Mouse (Mus musculus) heart, embryonic 12.5 days (tissue): ENCODE data around the gene Kcng3. TPM values are rescaled to one million over a fixed set of nuclear protein-coding genes. Genes with fewer than 3 reads are reported as not detected.

ENCODE experiments used
- ATAC-seq: fragments of 200-750 bp; cut with Nextera tagmentation; 2 replicates; pipeline ENCODE4 v1.8.0; 2017; ENCODE audit warnings: moderate TSS enrichment, moderate library complexity; ENCODE audit not compliant: insufficient number of reproducible peaks, low FRiP score
- H3K27ac ChIP-seq: fragments of 300-500 bp; sonication (generic); 2 replicates; pipeline ENCODE4 v1.5.1; 2016; ENCODE audit warnings: mild to moderate bottlenecking, moderate library complexity; ENCODE audit not compliant: poor library complexity, severe bottlenecking
- H3K27me3 ChIP-seq: fragments of 300-500 bp; sonication (generic); replicated peaks from 2 replicates; pipeline ENCODE4 v1.6.1; 2016; ENCODE audit warnings: mild to moderate bottlenecking, moderate library complexity
- H3K36me3 ChIP-seq: fragments of 300-500 bp; sonication (generic); 2 replicates; pipeline ENCODE4 v1.6.1; 2016; ENCODE audit warnings: mild to moderate bottlenecking, moderate library complexity
- H3K4me1 ChIP-seq: fragments of 300-500 bp; sonication (generic); replicated peaks from 2 replicates; pipeline ENCODE4 v1.6.1; 2016; ENCODE audit warnings: mild to moderate bottlenecking
- H3K4me2 ChIP-seq: fragments of 300-500 bp; sonication (generic); 2 replicates; pipeline ENCODE4 v1.6.1; 2016; ENCODE audit warnings: mild to moderate bottlenecking, moderate library complexity
- H3K4me3 ChIP-seq: fragments of 300-500 bp; sonication (generic); 2 replicates; pipeline ENCODE4 v1.5.1; 2016; ENCODE audit warnings: mild to moderate bottlenecking
- H3K9ac ChIP-seq: fragments of 300-500 bp; sonication (generic); 2 replicates; pipeline ENCODE4 v1.6.1; 2016; ENCODE audit warnings: mild to moderate bottlenecking, moderate library complexity
- H3K9me3 ChIP-seq: fragments of 300-500 bp; sonication (generic); replicated peaks from 2 replicates; pipeline ENCODE4 v1.6.1; 2016; ENCODE audit warnings: mild to moderate bottlenecking, moderate library complexity
- WGBS: fragments of 180-500 bp; shearing (Covaris S2); methylation state at CpG from one replicate; pipeline ENCODE4 v1.1.7; 2016; 5-methylcytosine and 5-hydroxymethylcytosine counted together
- polyA plus RNA-seq: library from polyadenylated mRNA; unstranded; fragments of >200 nt; fragmentation: Nextera tagmentation; extraction: Ambion mirVana; gene quantifications from 2 replicates; pipeline ENCODE4 v1.2.1, GENCODE M21; 2016

Kcng3 gene
- polyA plus RNA-seq: not detected in 2 replicates

DNA sequence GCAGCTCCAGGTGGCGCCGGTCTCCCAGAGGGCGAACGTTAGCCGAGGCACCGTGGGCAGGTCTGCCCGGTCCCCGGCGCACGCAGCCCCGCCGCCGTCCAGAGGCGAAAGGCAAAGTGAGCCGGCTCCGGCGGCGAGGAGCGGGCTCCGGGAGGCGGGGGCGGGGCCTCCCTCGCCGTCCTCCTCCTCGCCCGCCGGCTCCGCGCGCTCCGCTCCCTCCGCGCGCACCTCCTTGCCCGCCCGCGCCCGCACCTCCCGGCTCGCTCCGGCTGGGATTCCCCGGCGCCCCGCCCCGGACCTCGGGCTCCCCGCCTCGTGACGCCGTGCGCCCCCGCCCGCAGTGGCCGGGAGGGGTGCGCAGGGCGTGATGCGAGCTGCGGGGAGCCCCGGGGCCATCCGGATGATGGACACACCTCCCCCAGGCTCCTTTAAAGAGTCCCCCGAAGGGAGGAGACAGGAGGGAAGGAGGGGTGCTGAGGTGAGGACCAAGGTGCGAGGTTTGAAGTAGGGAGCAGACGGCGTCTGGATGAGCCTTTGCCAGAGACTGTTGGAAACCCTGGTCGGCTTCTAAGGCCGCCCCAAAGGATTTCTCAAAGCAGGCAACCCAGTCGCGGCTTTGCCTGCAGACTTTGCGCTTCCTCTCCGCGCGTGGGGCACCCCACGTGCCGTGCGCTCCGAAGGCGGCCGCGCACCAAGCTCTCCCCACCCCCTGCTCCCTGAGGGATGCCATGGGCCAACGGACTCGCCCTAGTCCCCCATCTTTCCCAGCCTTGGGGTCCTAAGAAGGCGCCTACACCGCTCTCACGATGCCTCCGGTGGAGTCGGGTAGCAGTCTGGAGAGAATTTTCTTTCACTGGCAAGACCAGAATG lies at the start of gene Kcng3:
TSS of gene Kcng3 (minus strand) at position 113 of the 870 bp plus-strand sequence.
- Histone ChIP-seq H3K27ac (no peak within 1 kb of the TSS), H3K36me3 (no peaks in the 10 kb centered on the region), H3K4me2 (peak within 1 kb of the TSS; percentile 96), H3K9ac (peak within 1 kb of the TSS; percentile 63), H3K27me3 (peaks cover 65% of the 10 kb centered on the region), H3K4me1 (peaks cover 31% of the 10 kb centered on the region), H3K9me3 (no peaks in the 10 kb centered on the region), H3K4me3 (peak within 1 kb of the TSS; percentile 65)
- peak; percentile 66 for ATAC-seq
- 2% methylated on average over 69 of the region's 86 CpGs for WGBS

DNA sequence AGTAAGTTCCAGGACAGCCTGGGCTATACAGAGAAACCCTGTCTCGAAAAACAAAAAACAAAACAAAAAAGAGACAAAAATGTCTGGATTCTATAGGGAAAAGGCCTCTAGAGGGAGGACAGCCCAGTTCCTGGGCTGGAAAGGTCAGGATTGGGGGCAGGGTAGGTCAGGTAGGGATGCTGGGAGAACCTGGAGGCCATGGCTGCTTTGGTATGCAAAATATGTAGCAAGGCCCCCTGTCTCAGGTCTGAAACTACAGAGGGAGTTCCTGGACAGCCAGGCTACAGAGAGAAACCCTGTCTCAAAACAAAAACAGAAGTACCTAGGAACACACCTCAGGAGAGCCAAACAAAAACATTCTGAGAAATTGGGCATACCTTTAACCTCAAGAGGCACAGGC lies 45.7 kb upstream of the Kcng3 start:
- Histone ChIP-seq H3K4me3 (no peak overlapping the region), H3K9me3 (no peaks in the 10 kb centered on the region), H3K4me2 (no peak overlapping the region), H3K27me3 (no peaks in the 10 kb centered on the region), H3K9ac (no peak overlapping the region), H3K27ac (no peak overlapping the region), H3K4me1 (no peaks in the 10 kb centered on the region), H3K36me3 (no peaks in the 10 kb centered on the region)
- 62% methylated on average over 1 of the region's 1 CpGs for WGBS
- ATAC-seq: no peak

DNA sequence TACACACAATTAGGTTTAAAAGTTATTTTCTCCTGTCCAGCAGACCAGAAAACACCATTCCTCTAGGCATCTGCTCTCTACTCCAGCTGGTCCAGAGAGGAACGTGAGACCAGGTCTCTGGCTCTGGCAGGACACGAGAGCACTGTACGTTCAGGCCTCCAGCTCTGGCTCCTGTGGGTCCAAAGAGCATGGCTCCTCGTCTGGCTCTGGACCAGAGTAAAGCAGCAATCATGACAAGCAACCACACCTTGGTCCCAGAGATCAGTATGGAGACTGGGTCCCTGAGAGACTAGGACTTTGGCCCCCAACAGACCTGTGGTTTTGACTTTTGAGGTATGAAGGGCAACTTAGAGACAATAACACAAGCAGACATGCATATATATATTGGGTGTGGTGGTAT lies 41.0 kb upstream of the Kcng3 start:
- Histone ChIP-seq H3K9me3 (no peaks in the 10 kb centered on the region), H3K4me2 (no peak overlapping the region), H3K9ac (no peak overlapping the region), H3K36me3 (no peaks in the 10 kb centered on the region), H3K4me3 (no peak overlapping the region), H3K4me1 (no peaks in the 10 kb centered on the region), H3K27ac (no peak overlapping the region), H3K27me3 (no peaks in the 10 kb centered on the region)
- ATAC-seq: no peak
- 70% methylated on average over 4 of the region's 4 CpGs for WGBS

DNA sequence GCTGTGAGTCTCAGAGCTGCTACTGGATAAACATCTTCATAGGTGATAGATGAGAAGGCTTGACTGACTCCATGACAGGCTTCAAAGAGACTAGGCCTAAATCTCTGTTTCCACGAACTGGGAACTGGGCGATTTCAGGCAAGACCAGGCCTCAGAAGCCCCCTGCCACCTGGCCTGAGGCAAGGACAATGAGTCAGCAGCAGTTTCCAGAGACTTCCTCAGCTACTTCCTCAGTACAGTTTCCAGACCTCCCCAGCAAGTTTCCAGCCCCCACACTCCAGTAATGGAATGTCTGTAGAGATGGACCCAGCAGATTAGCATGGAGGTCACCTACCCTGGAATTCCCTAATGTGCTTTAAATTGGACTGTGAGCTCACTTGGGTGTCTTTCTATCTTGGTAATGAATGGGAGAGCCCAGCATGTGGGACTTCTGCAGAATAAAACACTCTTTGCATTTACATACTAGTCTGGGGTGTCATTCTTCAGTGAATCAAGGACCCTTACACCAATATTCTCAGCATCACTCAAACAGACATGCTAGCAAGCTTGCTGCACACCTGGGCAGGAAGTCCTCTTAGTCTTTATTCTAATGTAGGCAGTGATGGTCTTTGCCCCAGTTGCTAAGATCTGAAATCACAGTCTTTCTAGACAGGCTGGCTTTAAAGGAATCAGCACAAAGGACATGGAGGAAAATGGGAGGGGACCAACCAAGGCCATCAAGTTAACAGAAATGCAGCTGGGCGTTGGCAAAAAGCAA lies 36.4 kb upstream of the Kcng3 start:
- Histone ChIP-seq H3K4me2 (no peak overlapping the region), H3K4me1 (0 out of 2 replicates have a peak, but pooled peaks cover 3% of the 10 kb centered on the region), H3K4me3 (no peak overlapping the region), H3K9me3 (no peaks in the 10 kb centered on the region), H3K36me3 (no peaks in the 10 kb centered on the region), H3K27me3 (no peaks in the 10 kb centered on the region), H3K9ac (no peak overlapping the region), H3K27ac (no peak overlapping the region)
- 64% methylated on average over 3 of the region's 3 CpGs for WGBS
- ATAC-seq: no peak

DNA sequence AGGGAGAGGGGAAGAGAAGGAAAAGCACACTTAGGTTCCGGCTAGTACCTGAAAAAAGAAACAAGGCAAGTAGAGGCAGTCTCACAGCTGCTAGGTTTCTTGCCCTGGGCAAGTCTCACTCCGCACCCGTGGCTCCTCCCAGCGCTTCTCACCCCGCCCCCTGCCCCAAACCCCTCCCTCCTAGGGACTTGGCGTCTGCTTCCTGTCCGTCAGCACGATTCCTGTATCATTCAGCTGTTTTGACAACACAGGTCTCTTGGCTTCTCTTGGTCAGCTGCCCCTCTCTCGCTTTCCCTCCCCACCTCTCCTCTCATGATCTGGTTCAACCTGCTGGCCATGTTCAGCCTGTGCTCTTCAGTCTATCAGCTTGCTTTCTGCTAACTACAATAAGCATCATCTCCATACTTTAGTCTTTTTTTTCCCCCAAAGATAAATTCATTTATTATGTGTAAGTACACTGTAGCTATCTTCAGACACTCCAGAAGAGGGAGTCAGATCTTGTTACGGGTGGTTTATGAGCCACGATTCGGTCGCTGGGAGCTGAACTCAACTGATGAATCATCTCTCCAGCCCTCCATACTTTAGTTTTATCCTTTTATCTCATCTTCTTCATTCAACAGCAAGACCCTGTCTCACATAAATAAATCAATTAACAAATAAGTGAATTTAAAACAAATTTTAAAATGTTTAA lies 35.0 kb upstream of the Kcng3 start:
- H3K4me1 ChIP-seq: 0 out of 2 replicates have a peak, but pooled peaks cover 3% of the 10 kb centered on the region
- H3K9ac ChIP-seq: no peak overlapping the region
- ATAC-seq: peak; percentile 79
- H3K36me3 ChIP-seq: no peaks in the 10 kb centered on the region
- H3K4me2 ChIP-seq: peak overlapping the region; percentile 27; the same call in 1 of the 2 replicates
- no peaks in the 10 kb centered on the region for H3K9me3 ChIP-seq
- WGBS: 40% methylated on average over 13 of the region's 13 CpGs
- no peaks in the 10 kb centered on the region for H3K27me3 ChIP-seq
- H3K4me3 ChIP-seq: no peak overlapping the region
- no peak overlapping the region for H3K27ac ChIP-seq

DNA sequence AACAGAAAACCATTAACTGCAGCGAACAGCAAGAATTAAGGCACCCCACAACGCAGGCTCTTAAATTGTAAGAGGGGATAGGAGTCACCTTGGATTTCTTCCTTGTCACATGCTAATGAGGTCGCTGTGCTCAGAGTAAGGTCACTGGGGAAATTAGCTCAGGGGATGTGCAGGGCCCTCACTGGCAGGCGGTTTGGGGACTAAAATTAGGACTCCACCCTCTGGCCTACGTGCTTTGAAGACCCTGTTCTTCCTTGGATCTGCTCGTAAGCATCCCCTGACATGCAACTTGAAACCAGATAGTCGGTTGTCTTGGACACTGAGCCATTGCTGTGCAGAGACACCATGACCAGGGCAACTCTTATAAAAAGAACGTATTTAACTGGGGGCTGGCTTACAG lies 33.1 kb upstream of the Kcng3 start:
- H3K4me3 ChIP-seq: no peak overlapping the region
- no peak overlapping the region for H3K4me2 ChIP-seq
- no peak overlapping the region for H3K9ac ChIP-seq
- 51% methylated on average over 8 of the region's 8 CpGs for WGBS
- no peak for ATAC-seq
- no peaks in the 10 kb centered on the region for H3K27me3 ChIP-seq
- H3K4me1 ChIP-seq: 0 out of 2 replicates have a peak, but pooled peaks cover 3% of the 10 kb centered on the region
- no peak overlapping the region for H3K27ac ChIP-seq
- no peaks in the 10 kb centered on the region for H3K36me3 ChIP-seq
- H3K9me3 ChIP-seq: 0 out of 2 replicates have a peak, but pooled peaks cover 4% of the 10 kb centered on the region

DNA sequence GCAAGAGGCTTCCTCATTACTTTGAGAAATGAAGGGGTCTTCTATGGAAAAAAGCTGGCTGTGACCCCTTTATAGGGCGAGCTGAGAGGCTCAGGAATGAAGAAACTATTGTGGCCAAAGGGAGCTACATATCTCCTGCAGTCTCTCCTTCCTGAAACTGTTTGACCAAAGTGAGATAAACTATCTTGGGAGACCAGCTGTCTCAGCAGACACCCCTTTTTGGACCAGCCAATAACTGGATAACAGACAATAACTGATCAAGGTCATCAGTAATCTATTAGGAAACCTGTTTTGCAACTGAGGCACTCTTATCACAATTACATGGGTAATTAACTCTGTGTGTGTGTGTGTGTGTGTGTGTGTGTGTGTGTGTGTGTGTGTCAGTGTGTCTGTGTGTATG lies 27.2 kb upstream of the Kcng3 start:
- Histone ChIP-seq H3K4me1 (no peaks in the 10 kb centered on the region), H3K27ac (no peak overlapping the region), H3K36me3 (no peaks in the 10 kb centered on the region), H3K4me2 (no peak overlapping the region), H3K4me3 (no peak overlapping the region), H3K9ac (no peak overlapping the region), H3K9me3 (0 out of 2 replicates have a peak, but pooled peaks cover 4% of the 10 kb centered on the region), H3K27me3 (no peaks in the 10 kb centered on the region)
- ATAC-seq: peak; percentile 78
- 55% methylated on average over 1 of the region's 1 CpGs for WGBS

DNA sequence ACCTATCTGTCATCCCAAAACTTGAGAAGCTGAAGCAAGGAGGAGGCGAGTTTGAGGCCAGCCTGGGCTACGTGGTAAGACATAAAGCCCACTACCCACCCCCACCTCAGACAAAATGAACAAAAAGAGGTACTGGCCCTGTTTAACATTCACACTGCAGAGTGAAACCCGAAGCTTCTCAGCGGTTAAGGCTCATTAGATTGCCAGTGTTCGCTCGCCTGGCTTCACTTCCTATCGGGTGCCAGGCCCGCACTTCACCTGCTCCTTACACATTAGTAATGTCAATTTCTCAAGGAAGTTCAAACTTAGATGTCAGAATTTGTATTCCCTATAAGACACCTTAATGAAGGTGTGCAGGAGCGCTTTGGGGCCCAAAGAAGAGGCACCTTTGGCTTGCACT lies 25.7 kb upstream of the Kcng3 start:
- no peak overlapping the region for H3K27ac ChIP-seq
- H3K9ac ChIP-seq: no peak overlapping the region
- no peak for ATAC-seq
- no peaks in the 10 kb centered on the region for H3K36me3 ChIP-seq
- H3K27me3 ChIP-seq: no peaks in the 10 kb centered on the region
- no peak overlapping the region for H3K4me3 ChIP-seq
- H3K4me1 ChIP-seq: no peaks in the 10 kb centered on the region
- H3K9me3 ChIP-seq: 0 out of 2 replicates have a peak, but pooled peaks cover 4% of the 10 kb centered on the region
- 83% methylated on average over 9 of the region's 9 CpGs for WGBS
- H3K4me2 ChIP-seq: no peak overlapping the region

DNA sequence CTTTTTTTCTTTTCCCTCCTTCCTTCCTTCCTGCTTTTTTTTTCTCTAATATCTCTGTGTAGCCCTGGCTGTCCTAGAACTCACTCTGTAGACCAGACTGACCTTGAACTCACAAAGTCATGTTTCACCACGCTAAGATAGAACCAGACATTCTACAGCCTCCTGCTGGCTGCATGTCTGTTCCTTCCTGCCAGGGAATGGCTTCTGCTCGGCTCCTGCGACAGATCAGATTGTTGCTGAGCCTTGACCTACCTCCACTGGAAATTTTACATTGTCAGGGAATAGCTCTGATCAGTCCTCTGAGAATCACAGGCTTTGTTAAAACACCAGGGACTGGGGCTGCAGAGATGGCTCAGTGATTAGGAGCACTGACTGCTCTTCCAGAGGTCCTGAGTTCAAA lies 24.0 kb upstream of the Kcng3 start:
- WGBS: 67% methylated on average over 3 of the region's 3 CpGs
- H3K4me1 ChIP-seq: no peaks in the 10 kb centered on the region
- no peak for ATAC-seq

DNA sequence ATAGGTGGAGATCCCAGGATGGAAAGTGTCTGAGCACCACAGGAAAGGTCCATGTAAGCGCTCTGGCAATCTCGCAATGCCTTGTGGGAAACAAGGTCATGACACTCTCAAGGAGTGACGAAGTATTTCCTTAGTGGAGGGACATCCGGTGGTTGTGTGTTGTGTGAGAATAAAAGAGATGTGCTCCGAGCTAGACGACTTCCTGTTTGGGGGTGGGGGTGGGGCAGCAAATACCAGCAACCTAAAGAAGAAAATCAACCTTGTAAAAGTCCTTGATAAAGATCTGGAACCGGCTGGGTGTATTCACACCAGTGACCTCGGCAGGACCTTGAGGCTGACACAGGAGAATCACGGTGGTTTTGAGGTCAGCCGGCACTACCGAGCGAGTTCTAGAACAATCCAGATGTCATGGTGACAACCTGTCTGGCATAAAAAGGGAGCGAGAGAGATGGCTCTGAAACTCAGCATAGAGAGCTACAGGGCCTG lies 23.0 kb upstream of the Kcng3 start:
- Histone ChIP-seq H3K4me3 (no peak overlapping the region), H3K9ac (no peak overlapping the region), H3K4me1 (no peaks in the 10 kb centered on the region), H3K27ac (no peak overlapping the region), H3K27me3 (no peaks in the 10 kb centered on the region), H3K36me3 (no peaks in the 10 kb centered on the region), H3K4me2 (no peak overlapping the region), H3K9me3 (no peaks in the 10 kb centered on the region)
- 58% methylated on average over 13 of the region's 13 CpGs for WGBS
- ATAC-seq: no peak

More for the DNA sequence above, 24.0 kb upstream of the Kcng3 start:
- H3K27me3 ChIP-seq: no peaks in the 10 kb centered on the region
- H3K4me2 ChIP-seq: no peak overlapping the region
- no peak overlapping the region for H3K9ac ChIP-seq
- no peak overlapping the region for H3K4me3 ChIP-seq
- no peak overlapping the region for H3K27ac ChIP-seq
- 0 out of 2 replicates have a peak, but pooled peaks cover 4% of the 10 kb centered on the region for H3K9me3 ChIP-seq
- H3K36me3 ChIP-seq: no peaks in the 10 kb centered on the region
